Mouse (Mus musculus) G1E (cell line): ENCODE results near the gene Ntrk3.

ENCODE experiments used
- CTCF ChIP-seq: IDR thresholded peaks from 2 replicates; pipeline ENCODE4 v1.5.1; 2012; ENCODE audit warnings: low read depth, low read length, inconsistent platforms, mixed read lengths
- GATA1 ChIP-seq: IDR thresholded peaks from 2 replicates; pipeline ENCODE4 v1.6.1; 2012; ENCODE audit warnings: borderline replicate concordance, low read length, inconsistent platforms, mixed read lengths
- GATA2 ChIP-seq: IDR thresholded peaks from 2 replicates; pipeline ENCODE4 v1.6.1; 2012; ENCODE audit warnings: low read depth, low read length, inconsistent platforms, borderline replicate concordance
- POLR2AphosphoS5 ChIP-seq: IDR thresholded peaks from 2 replicates; pipeline ENCODE4 v1.6.1; 2012; ENCODE audit warnings: low read depth, low read length, inconsistent platforms; ENCODE audit not compliant: insufficient replicate concordance
- TAL1 ChIP-seq: conservative IDR thresholded peaks from 2 replicates; pipeline ENCODE4 v1.6.1; 2012; ENCODE audit warnings: low read depth, low read length, inconsistent platforms, mixed read lengths

DNA sequence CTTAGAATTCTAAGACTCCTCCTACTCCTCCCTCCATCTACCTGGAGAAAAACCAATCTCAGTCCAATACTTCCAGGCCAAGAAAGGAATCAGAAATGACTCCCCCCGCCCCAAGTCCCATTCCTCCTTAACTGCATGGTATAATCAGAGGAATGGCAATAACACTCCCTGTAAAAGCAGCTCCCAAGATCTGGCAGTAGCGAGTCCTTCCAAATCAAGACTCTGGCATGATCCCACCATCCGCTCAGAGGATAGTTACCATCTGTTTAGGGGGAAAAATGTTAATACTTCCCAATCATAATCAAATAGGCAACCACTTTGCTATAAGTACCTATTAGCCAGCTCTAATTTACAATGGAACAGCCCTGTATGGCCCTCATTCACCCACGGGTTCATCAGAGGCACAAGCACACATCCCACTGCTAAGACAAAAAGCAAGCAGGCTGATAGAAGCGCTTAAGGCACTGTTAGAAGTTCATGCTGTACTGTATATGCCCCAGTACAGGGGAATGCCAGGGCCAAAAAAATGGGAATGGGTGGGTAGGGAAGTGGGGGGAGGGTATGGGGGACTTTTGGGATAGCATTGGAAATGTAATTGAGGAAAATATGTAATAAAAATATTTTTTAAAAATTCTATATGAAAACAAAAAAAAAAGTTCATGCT is 294.3 kb downstream of the Ntrk3 start:
- no peak for TF ChIP-seq TAL1
- TF ChIP-seq CTCF, result no peak
- TF ChIP-seq GATA1, result no peak
- TF ChIP-seq GATA2, result no peak
- no peak for TF ChIP-seq POLR2AphosphoS5
